Mouse (Mus musculus) liver, postnatal 0 days (tissue): ENCODE measurements around the gene Pappa.

Source experiments
- CTCF ChIP-seq: sonication (generic); IDR thresholded peaks from 2 replicates; pipeline ENCODE4 v1.5.1; 2016; ENCODE audit warnings: antibody characterized with exemption, low read depth
- EP300 ChIP-seq: IDR thresholded peaks from 2 replicates; pipeline ENCODE4 v1.6.1; 2016; ENCODE audit warnings: antibody characterized with exemption, low read depth, mild to moderate bottlenecking

- no peak for TF ChIP-seq CTCF
- no peak for TF ChIP-seq EP300
These were observed 32.3 kb downstream of the Pappa start for GRCm38 (mm10) chr4:65156231-65156630.
